Mouse (Mus musculus): ENCODE results near the gene Kif3c.
A peak's percentile ranks its signal among the peaks of the same experiment; 100 is the strongest.
"Not testable (repeated sequence)": the region's sequence is repeated elsewhere in the genome, so short reads cannot be mapped to it uniquely, and the experiment has no call there.

Kif3c gene

DNA sequence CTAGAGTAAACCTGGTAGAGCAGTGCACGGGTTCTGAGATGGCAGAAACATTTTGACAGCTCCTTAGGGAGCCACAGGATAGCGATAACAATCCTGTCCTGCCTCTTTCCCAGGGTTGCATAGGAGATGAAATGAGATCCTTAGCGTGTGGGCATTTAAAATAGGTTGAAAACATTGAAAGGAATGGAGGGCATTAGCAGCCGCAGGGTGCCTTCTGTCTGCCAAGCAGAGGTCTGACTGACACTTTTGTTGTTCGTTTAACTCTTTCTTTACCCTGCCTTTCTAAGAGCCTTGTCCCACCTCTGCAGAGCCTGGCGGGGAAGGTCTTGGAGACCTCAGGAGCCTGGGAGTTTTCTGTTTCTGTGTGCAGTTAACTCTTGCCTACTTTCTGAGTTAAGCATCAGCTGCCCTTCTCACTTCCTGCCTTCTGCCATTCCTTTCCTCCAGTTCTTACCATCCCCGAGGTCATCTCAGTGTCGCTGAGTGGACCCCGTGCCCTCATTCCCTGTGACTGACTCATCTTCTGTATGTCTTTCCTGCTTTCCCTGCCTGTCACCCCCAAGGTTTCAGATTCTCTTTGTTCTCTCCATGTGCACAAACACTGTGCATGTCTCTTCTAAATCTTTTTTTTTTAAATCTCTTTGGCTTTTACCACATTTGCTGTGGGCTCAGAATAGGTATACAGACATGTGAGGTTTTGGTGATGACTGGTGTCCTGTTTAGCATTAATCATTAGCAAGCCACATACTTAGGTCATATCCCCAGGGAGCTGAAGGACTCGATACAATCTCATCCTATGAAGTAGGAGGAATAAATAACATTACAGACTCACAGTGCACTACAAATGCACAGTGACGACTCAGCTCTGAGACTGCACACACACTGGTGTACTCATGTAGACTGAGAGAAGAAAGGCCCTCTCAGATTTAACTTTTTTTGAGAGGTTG, 6.3 kb downstream of the Kif3c start:
- no peak for DNase-seq

DNA sequence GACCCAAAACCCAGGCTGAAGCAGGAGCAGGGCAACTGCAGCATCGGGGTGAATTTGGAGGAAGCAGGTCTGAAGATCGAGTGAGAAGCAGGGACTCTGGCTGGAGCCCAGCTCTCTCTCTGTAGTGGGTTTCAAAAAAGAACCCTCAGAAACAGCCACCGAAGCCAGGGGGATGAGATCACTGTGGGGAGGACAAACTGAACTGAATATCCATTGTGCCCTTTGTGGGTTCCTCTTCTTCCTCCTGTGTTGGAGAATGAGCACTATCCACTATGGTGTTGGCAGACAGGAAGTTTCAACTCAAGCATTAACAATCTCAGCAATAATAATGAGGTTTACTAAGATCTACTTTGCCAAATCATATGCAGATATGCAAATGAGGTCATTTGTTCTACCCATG, 7.1 kb downstream of the Kif3c start:
- DNase-seq = no peak

DNA sequence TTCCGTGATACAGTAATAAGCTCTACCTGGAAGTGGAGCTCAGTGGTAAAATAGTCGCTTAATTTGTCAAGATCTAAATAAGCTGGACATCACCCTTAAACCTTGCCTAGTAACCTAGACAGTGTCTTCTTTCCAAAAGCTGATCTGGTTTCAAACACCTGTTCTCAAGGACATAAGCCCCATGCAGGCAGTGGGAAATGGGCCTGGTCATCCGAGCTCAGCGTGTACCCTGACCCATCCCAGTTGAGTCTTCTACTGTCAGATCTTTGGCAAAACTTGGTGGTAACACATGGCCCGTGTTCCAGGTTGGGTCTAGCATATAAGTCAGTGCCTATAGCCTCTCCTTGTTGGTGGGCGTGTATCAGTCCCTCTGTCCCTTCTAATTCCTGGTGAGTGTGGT, 8.6 kb downstream of the Kif3c start:
- no peak for DNase-seq

DNA sequence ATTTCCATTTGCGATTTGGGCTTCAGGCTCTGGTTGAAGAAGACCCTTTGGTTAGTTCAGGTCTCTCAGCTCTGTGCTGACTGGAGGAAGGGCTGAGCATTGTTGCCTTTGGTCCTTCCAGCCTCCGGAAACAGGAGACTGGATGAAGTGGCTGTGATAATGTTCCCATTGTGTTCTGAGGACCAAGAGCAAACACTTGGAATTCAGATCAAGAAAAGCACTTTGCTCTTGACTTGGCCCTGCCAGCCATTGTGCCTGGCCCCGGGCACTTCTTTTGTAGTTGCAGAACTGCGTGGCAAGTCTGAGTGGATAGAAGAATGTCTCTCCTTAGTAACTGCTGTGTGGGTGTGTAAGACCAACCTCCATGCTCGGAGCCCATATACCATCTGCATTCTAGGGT, 9.6 kb downstream of the Kif3c start:
- no peak for DNase-seq

DNA sequence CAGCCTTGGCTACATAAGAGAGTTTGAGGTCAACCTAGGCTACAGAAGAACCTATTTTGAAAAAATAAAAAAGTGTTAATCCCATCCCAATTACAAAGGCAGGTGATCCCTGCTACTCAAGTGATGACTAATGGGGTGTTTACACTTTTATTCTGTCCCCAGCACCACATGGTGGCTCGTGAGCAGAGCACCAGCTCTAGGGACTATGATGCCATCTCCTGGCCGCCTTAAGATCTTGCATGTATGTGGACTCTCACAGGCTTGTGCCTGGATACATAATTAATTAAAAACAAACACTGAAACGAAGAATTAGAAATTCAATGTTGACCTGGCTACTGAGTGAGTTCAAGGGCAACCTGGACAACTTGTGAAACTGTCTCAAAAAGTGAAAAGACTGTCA, 12.3 kb downstream of the Kif3c start:
- DNase-seq = peak; percentile 15 to 26

DNA sequence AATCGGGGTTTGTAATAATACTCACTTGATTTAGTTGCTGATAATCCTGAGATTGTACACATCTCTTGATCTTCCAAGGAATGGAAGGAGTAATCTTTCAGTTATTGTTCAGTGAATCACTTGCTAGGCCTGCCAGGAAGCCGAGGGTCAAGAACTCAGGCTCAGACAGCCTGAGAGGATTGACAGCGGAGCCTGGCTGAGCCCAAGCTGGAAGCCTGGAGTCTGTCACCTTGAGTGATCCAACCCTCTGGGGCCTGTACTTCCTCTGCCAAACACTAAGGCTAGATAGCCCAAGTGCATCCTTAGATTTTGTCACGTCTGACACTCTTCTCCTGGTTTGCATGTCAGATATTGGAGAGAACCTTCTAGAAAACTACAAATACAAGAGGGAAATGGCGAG, 12.8 kb downstream of the Kif3c start:
- no peak for DNase-seq

DNA sequence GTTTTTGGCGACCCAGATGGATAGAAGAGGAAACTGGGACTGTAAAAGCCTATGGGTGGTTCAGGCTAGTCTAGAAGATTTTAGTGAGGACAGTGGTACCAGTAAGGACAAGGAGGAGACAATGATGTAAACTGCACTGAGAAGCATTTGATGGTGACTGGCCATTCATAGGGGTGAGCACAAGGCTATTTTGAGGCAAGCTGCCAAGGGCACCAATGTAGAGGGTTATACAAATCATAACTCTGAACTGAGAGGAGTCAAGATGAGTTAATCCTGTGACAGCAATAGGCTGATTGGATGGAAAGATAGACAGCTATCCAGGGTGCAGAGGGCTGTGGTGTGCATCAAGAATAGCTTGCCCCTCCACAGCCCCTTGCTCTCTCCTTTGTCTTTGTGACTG, 19.9 kb downstream of the Kif3c start:
- DNase-seq = no peak

DNA sequence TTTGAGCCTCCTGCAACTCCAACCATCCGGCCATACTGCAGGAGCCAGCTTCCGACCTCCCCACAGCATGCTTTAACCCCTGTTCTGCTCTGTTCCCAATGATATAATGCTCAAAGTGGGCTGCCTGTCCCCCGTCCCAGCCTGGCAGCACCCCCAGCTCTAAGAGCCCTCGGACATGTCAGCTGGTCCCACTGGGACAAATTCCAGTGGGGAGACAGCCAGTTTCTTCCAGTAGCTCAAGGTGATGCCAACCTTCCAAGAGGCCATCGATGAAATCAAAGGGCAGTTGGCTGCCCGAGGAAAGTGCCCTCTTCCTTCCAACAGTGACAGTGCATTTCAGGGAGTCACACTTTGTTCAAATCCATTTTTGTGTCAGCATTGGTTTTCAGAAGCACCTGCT, 20.3 kb downstream of the Kif3c start:
- no peak for DNase-seq

DNA sequence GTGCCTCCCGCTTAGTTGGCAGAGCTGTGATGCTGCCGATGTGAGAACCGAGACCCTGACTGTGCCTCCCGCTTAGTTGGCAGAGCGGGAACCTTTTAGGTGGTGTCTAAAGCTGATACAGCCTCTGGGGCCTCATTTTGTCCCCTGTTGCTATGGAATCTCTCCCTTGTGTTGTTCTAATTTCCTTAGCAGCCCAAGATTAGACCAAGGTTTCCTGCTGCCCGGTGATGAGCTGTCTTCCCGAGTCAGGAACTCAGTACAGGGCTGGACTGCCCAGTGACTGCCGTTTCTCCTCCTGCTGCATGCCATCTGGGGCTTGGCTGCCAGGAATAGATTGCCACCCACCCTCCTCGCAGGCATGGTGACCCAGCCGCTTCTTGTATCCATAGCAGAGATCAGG, 21.0 kb downstream of the Kif3c start:
- no peak for DNase-seq

DNA sequence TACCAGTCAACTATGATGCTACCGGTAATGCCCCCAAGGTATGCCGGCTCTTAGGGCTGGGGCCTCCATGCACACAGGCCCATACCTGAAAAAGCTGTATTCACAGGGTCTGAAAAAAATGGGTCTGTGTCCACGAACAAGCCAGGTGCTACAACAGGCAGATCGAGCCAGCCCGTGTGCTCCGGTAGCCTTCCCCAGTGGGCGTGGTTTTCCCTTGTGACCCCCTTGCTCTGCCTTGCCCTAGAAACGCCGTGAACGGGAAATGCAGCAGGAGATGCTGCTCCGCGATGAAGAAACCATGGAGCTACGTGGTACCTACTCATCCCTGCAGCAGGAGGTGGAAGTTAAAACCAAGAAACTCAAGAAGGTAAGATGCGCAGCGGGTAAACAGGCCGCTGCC, 23.0 kb downstream of the Kif3c start:
- no peak for DNase-seq

DNA sequence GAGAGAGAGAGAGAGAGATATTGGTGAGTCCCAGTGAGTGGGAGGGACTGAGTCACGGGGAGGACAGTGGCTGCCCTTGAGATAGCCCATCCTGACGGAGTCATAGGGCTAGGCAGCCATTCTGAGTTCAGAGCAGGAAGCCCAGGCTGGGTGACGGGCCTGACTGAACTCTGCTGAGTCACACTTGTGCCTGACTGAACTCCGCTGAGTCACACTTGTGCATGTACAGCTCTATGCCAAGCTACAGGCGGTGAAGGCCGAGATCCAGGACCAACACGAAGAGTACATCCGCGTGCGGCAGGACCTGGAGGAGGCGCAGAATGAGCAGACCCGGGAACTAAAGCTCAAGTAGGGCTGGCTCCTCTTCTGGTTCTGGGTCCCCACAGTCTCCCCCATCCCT, 24.5 kb downstream of the Kif3c start:
- DNase-seq = no peak

DNA sequence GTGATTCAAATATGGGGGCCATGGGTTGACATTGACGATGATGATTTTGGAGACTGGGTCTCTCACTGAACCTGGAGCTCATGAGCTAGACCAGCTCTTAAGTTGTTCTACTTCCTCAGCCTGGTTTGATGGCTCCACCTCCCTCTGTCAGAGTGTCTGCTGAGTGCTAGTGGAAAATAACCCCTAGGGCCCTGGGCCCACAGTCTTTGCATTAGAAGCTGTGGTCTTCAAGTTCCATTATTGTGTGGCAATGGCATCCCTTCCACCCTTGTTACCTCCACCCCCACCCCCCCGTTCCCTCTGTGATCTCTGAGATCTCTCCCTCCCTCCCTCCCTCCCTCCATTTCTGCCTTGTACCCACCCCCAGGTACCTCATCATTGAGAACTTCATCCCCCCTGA, 25.1 kb downstream of the Kif3c start:
- DNase-seq = no peak

DNA sequence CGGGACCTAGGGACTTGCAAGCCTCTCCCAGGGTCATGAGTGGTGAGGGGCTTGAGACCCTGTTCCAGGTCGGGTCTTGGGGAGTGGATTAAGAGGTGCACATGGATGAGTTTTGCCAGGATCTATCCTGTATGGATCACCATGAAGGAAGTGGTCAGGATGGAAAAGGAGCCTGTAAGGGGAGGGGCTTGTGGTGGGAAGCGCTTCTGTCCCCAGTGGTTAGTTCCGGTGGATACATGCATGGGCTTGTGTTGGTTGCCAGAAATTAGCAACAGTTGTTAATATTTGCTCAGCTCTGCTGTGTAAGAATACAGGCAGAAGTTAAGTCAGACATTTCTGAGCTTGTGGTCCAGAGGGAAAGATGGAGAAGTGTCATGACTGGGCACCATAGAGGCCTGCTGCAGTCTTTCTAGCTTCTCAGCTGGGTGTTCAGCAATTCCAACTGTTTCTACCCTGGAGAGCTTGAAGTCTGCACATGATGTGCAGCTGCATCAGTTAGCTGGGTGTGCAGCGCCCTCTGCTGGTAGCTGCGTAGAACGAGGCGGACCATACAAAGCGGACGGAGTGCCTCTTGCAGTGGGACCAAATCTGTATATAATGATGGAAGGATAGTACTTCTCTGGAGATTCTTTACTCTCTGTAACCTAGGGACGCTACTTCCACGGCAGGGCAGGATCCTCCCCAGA, 25.8 kb downstream of the Kif3c start:
- DNase-seq = peak; percentile 81 to 83

DNA sequence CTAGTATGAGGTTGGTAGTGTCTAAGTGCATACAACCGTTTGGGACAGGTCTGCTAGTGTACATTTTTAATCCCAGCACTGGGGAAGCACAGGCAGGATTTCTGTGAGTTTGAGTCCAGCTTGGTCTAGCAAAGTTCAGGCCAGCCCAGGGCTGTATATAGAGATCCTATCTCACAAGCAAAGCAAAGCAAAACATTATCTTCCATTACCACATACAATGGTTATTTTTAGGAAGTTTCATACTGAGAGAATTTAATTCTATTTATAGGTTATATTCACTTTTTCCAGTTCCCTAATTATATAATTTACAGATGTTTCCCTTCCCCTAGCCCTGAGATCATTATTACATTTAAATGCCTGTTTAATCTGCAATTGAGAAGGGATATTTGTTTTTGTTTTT, 26.3 kb downstream of the Kif3c start:
- DNase-seq = no peak

DNA sequence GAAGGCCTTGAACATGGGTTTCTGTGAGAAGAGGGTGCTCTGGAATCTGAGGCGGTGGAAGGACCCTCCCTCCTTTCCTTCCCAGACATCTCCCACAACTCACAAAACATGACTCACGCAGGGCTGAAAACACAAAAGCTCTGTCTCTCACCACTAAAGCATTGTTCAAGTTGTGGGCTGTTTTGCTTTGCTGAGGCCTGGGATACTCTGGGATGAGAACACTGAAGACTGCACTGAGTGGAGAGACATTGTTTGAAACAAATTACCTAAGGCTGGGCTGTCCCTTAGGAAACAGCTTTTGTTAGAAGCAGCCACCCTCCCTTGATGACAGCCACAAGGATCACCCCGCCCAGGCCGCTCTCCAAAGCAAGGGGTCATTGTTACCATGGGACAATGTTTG, 28.2 kb downstream of the Kif3c start:
- no peak for DNase-seq

DNA sequence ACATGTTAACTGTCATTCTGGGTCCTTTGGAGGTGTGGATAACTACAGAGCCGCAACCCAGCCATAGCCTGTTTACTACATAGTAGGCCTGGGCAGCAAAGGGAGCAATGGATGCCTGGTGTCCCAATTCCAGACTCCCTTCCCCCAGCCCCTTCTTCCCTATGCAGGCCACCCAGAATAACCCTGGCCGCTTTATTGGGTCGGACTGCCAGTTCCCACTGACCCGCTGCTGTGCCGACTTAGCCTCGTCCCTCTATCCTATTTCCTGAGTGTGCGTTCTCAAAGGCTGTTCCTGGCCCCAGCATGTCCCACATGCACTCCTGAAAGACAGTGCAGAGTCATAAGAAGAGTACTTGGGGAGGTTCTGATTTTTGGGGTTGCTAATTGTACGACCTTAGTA, 32.0 kb downstream of the Kif3c start:
- no peak for DNase-seq

DNA sequence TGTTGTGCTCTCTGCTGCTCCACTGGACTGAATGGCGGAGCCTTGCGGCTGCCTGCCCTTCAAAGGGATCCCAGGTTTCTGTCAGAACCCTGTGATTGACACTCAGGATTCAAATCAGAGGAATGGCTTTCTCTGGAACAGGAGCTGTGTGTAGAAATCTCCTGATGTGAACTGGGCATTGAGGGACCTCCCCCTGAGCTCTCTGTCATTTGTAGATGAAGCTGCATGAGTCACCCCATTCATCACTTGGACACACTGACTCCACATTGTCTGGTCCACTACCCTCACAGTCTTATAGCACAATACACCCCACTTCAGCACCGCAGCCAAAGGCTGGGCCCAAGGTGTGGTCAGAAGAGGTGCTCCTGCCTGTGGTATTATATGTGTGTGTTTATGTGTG, 40.7 kb downstream of the Kif3c start:
- DNase-seq = not testable (repeated sequence)

DNA sequence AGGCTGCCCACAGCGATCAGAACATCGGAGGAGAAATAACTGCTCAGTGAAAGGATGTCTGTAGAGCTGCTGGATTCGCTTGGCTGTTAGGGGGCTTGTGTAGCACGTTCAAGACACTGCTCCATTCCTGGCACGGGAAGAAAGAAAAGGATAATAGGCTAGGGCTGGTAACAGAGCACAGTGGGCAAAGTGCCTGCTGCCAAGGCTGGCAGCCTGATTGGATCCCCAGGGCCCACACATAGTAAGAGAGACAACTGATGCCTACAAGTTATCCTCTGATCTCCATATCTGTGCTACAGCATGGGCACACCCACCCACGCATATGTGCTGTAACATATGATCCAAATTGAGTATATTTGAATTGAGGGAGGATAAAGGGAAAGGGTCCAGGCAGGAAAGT, 41.7 kb downstream of the Kif3c start:
- DNase-seq = no peak

DNA sequence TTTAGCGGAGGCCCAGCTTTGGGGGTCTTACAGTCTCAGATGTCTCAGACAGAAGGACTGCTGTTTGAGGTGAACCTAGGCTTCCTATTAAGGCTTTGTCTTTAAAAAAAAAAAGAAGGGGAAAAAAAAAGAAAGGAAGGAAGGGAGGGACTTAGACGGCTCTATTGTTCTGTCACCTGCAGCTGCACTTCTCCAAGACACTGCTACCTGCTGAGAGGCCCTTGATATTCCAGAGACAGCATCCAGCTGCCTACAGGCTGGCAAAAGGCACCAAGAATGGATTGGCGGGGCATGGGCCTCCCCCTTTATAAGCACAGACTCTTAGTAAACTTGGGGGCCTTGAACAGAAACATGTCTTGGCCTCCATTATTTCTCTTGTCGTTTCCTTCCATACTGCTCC, 50.0 kb downstream of the Kif3c start:
- DNase-seq = no peak

DNA sequence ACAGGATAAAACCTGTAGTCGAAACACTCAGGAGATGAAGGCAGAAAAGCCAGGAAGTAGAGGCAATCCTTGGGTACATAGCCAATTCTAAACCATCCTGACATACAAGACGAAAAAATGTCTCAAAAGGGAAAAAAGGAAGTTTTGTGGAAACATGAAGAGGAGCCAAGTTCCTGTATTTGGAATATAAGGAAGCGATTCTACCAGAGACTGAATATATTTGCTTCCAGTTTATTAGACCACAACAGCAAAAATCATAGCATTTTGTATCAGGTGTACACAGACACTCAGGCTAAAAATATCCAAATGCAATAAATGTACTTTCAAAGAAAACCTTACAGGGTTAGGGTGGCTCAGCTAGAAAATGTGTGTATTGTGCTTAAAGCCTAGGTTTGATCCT, 53.8 kb downstream of the Kif3c start:
- no peak for DNase-seq

DNA sequence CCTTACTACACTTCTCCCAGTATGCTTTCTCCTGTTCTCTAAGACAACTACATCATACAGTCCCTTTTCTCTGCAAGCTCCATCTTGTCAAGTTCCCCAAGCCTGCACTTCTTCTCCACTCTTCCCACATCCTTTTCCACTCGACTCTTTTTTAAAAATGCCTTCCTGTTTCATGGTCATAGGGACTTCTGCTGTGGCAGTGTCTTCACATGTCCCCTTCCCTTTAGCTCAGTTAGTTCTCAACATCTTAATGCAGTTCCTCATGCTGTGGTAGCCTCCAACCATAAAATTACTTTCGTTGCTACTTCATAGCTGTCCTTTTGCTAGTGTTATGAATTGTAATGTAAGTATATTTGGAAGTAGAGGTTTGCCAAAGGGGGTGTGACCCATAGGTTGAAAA, 55.6 kb downstream of the Kif3c start:
- DNase-seq = no peak

DNA sequence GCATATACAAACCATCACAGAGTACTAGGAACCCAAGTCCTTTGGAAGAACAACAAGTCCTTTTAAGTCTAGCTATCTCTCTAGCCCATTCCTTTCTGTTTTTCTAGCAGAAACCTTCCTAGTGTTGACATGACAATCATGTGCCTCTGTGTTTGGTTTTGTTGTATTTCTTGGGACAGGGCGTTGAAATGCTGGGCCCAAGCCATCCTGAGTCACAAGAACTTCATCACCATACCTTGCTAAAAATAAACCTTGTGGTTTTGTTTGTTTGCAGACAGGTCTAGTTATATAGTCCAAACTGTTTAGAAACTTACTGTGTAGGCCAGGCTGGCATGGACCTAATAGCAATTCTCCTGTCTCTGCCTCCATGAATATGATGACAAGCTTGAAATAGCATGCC, 57.9 kb downstream of the Kif3c start:
- DNase-seq = no peak

DNA sequence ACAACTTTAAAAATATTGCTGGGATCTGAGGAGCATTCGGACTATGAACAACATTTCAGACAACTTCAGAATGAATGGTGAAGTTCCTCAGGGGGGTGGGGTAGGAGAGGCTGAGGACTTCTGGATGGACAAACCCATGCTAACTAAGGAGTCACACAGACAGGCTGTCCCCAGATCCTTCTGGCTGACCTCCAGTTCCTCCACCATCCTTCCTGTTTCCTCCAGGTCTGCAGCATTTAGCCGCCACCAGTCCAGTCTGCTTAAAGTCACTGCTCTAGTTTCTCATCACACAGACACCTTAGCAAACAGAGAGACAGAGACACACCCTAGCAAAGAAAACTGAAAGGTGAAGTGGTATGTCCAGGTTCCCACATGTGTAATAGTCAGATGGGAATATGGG, 59.2 kb downstream of the Kif3c start:
- no peak for DNase-seq
